Mouse (Mus musculus) heart, adult 2 months (tissue): ENCODE measurements around the gene Zfp408. TPM values are rescaled to one million over a fixed set of nuclear protein-coding genes. Genes with fewer than 3 reads are reported as not detected.
"Not testable (repeated sequence)": the region's sequence is repeated elsewhere in the genome, so short reads cannot be mapped to it uniquely, and the experiment has no call there.

ENCODE experiments used
- DNase-seq, 2 experiments: peaks; one replicate each; pipeline ENCODE4 v3.0.0; 2021
- H3K27ac ChIP-seq: fragments of 200-600 bp; 2 replicates; pipeline ENCODE4 v1.8.1; 2022
- H3K27me3 ChIP-seq: fragments of 200-500 bp; 2 replicates; pipeline ENCODE4 v1.6.1; 2012; ENCODE audit warnings: mild to moderate bottlenecking, low read length, inconsistent platforms, mixed read lengths; ENCODE audit not compliant: control insufficient read depth, insufficient read depth
- H3K36me3 ChIP-seq: fragments of 200-500 bp; 2 replicates; pipeline ENCODE4 v1.6.1; 2012; ENCODE audit warnings: low read length, inconsistent platforms; ENCODE audit not compliant: control insufficient read depth, insufficient read depth
- H3K4me1 ChIP-seq: fragments of 200-500 bp; 2 replicates; pipeline ENCODE4 v1.6.1; 2011; ENCODE audit warnings: low read length; ENCODE audit not compliant: control insufficient read depth, insufficient read depth
- H3K4me3 ChIP-seq: fragments of 200-600 bp; 2 replicates; pipeline ENCODE4 v1.8.1; 2022
- H3K79me2 ChIP-seq: fragments of 200-500 bp; replicated peaks from 2 replicates; pipeline ENCODE4 v1.6.1; 2012; ENCODE audit warnings: mild to moderate bottlenecking, inconsistent platforms, low read length, moderate library complexity, mixed read lengths; ENCODE audit not compliant: control insufficient read depth, insufficient read depth
- H3K9ac ChIP-seq: fragments of 200-500 bp; 2 replicates; pipeline ENCODE4 v1.6.1; 2012; ENCODE audit warnings: low read depth, mild to moderate bottlenecking, control low read depth, inconsistent platforms, low read length, mixed read lengths
- CTCF ChIP-seq: fragments of 200-600 bp; IDR thresholded peaks from 2 replicates; pipeline ENCODE4 v1.8.1; 2022; ENCODE audit warnings: antibody characterized with exemption, mild to moderate bottlenecking, moderate library complexity
- EP300 ChIP-seq: fragments of 200-500 bp; IDR thresholded peaks from 2 replicates; pipeline ENCODE4 v1.6.1; 2011; ENCODE audit warnings: low read depth, low read length, control low read depth; ENCODE audit not compliant: insufficient read depth
- POLR2A ChIP-seq: fragments of 200-500 bp; IDR thresholded peaks from 2 replicates; pipeline ENCODE4 v1.6.1; 2011; ENCODE audit warnings: mild to moderate bottlenecking, low read depth, low read length, control low read depth; ENCODE audit not compliant: insufficient read depth
- WGBS: fragments of 180-500 bp; shearing (Covaris S2); methylation state at CpG from one replicate; pipeline ENCODE4 v1.1.7; 2018; 5-methylcytosine and 5-hydroxymethylcytosine counted together
- intact Hi-C: fragments of 180-260 bp; cut with DNase I; formaldehyde crosslinking; loops from one replicate; pipeline ENCODE4 v1.15.1; 2025
- polyA plus RNA-seq: library from polyadenylated mRNA; depleted of rRNA; stranded (reverse); fragments of >200 nt; gene quantifications from 2 replicates; pipeline ENCODE4 v1.2.3, GENCODE M21; 2012; rRNA removed
- total RNA-seq, 2 experiments: library from RNA; stranded (reverse); gene quantifications; 2 replicates each; pipeline ENCODE4 v1.2.3; 2021

Gene Zfp408
- total and polyA plus RNA-seq, 3 experiments: 4.0 to 5.3 (median 4.2) TPM

- TF ChIP-seq POLR2A: no peak
- TF ChIP-seq EP300: no peak
- no peak for TF ChIP-seq CTCF
- intact Hi-C loops: no loop called here
- H3K79me2 ChIP-seq: no peaks in the 10 kb centered on the region
- no peak overlapping the region for H3K27ac ChIP-seq
- no peak overlapping the region for H3K9ac ChIP-seq
- H3K4me3 ChIP-seq: no peak overlapping the region
- no peaks in the 10 kb centered on the region for H3K36me3 ChIP-seq
- H3K4me1 ChIP-seq: no peaks in the 10 kb centered on the region
- no peaks in the 10 kb centered on the region for H3K27me3 ChIP-seq
- 72% methylated on average over 5 of the region's 5 CpGs for WGBS
- no peak for DNase-seq
Observed at GRCm38 (mm10) chr2:91627486-91627885, 22.1 kb downstream of the Zfp408 start.

GRCm38 (mm10) chr2:91623366-91623765, 26.2 kb downstream of the Zfp408 start:
- H3K4me1 ChIP-seq, H3K4me3 ChIP-seq, intact Hi-C loops, DNase-seq, H3K79me2 ChIP-seq, H3K27ac ChIP-seq, H3K27me3 ChIP-seq, H3K9ac ChIP-seq, H3K36me3 ChIP-seq: not testable (repeated sequence)
- 93% methylated on average over 7 of the region's 7 CpGs for WGBS

GRCm38 (mm10) chr2:91622356-91622755, 27.2 kb downstream of the Zfp408 start:
- Histone ChIP-seq H3K4me1 (no peaks in the 10 kb centered on the region), H3K9ac (no peak overlapping the region), H3K4me3 (no peak overlapping the region), H3K27ac (no peak overlapping the region), H3K79me2 (no peaks in the 10 kb centered on the region), H3K27me3 (no peaks in the 10 kb centered on the region), H3K36me3 (no peaks in the 10 kb centered on the region)
- DNase-seq: no peak
- 91% methylated on average over 5 of the region's 5 CpGs for WGBS
- intact Hi-C loops: no loop called here
- no peak for TF ChIP-seq POLR2A
- TF ChIP-seq EP300: no peak
- no peak for TF ChIP-seq CTCF

- DNase-seq, H3K4me1 ChIP-seq, H3K27me3 ChIP-seq, H3K9ac ChIP-seq, H3K4me3 ChIP-seq, H3K79me2 ChIP-seq, H3K36me3 ChIP-seq, H3K27ac ChIP-seq: not testable (repeated sequence)
- intact Hi-C loops: loop anchor here (5.0 to 10.0 kb wide), 2 partner anchors 37 to 315 kb away; partner anchors contain the start of gene Chrm4
- TF ChIP-seq CTCF: peak; percentile 34
Observed at GRCm38 (mm10) chr2:91609370-91609769, 40.2 kb downstream of the Zfp408 start.

- DNase-seq: no peak
- H3K4me1 ChIP-seq: no peaks in the 10 kb centered on the region
- WGBS: 86% methylated on average over 4 of the region's 4 CpGs
Observed at GRCm38 (mm10) chr2:91602389-91602788, 47.2 kb downstream of the Zfp408 start.

GRCm38 (mm10) chr2:91600475-91600874, 49.1 kb downstream of the Zfp408 start:
- no peaks in the 10 kb centered on the region for H3K79me2 ChIP-seq
- 90% methylated on average over 4 of the region's 4 CpGs for WGBS
- H3K27me3 ChIP-seq: no peaks in the 10 kb centered on the region
- no peak overlapping the region for H3K27ac ChIP-seq
- intact Hi-C loops: loop anchor here (10.0 kb wide), 1 partner anchor 324 kb away; the partner anchor contains the start of gene Chrm4
- H3K36me3 ChIP-seq: peaks cover 3% of the 10 kb centered on the region
- TF ChIP-seq POLR2A (no peak), CTCF (no peak), EP300 (no peak)
- no peak for DNase-seq
- no peak overlapping the region for H3K9ac ChIP-seq
- H3K4me3 ChIP-seq: no peak overlapping the region
- H3K4me1 ChIP-seq: no peaks in the 10 kb centered on the region

More at GRCm38 (mm10) chr2:91602389-91602788, 47.2 kb downstream of the Zfp408 start:
- Histone ChIP-seq H3K9ac (no peak overlapping the region), H3K79me2 (no peaks in the 10 kb centered on the region), H3K27me3 (no peaks in the 10 kb centered on the region), H3K36me3 (no peaks in the 10 kb centered on the region; the same call in none of the 2 replicates), H3K4me3 (no peak overlapping the region), H3K27ac (no peak overlapping the region)
- intact Hi-C loops: loop anchor here (10.0 kb wide), 1 partner anchor 322 kb away; the partner anchor contains the start of gene Chrm4
- no peak for TF ChIP-seq POLR2A
- no peak for TF ChIP-seq EP300
- TF ChIP-seq CTCF: peak; percentile 31

Other genes starting within 250 kb of the Zfp408 start
- 10 to 100 TPM in 1 of 2 experiments, 1 to 10 TPM in 1; 8.4 to 13.2 TPM for gene 1110051M20Rik, start 205.1 kb downstream of the Zfp408 start, total RNA-seq
- gene 1110051M20Rik, start 205.1 kb downstream of the Zfp408 start, polyA plus RNA-seq: 14.7 and 18.4 TPM in 2 replicates
- 10 to 100 TPM; 10.6 to 12.3 TPM for gene Lrp4, start 192.3 kb downstream of the Zfp408 start, total RNA-seq
- gene Lrp4, start 192.3 kb downstream of the Zfp408 start, polyA plus RNA-seq: 3.8 and 6.7 TPM in 2 replicates
- gene Ckap5, start 123.0 kb downstream of the Zfp408 start, total RNA-seq: 10 to 100 TPM; 47.1 to 52.2 TPM
- gene Ckap5, start 123.0 kb downstream of the Zfp408 start, polyA plus RNA-seq: 7.4 and 16.9 TPM in 2 replicates
- not detected for gene F2, start 13.4 kb downstream of the Zfp408 start, total RNA-seq
- gene F2, start 13.4 kb downstream of the Zfp408 start, polyA plus RNA-seq: 0.53 TPM in 1 of 2 replicates, not detected in the other
- 10 to 100 TPM; 18.6 to 20.7 TPM for gene Arhgap1, start 69 bp upstream of the Zfp408 start, total RNA-seq
- 39.0 and 39.7 TPM in 2 replicates for gene Arhgap1, start 69 bp upstream of the Zfp408 start, polyA plus RNA-seq
- gene Atg13, start 60.8 kb upstream of the Zfp408 start, total RNA-seq: 10 to 100 TPM; 43.1 to 54.1 TPM
- 66.4 and 87.7 TPM in 2 replicates for gene Atg13, start 60.8 kb upstream of the Zfp408 start, polyA plus RNA-seq
- 1 to 10 TPM; 7.1 to 8.5 TPM for gene Harbi1, start 61.1 kb upstream of the Zfp408 start, total RNA-seq
- 3.2 and 3.9 TPM in 2 replicates for gene Harbi1, start 61.1 kb upstream of the Zfp408 start, polyA plus RNA-seq
- 10 to 100 TPM; 14.7 to 15.3 TPM for gene Ambra1, start 80.3 kb upstream of the Zfp408 start, total RNA-seq
- gene Ambra1, start 80.3 kb upstream of the Zfp408 start, polyA plus RNA-seq: 12.7 and 15.4 TPM in 2 replicates